Mouse (Mus musculus) inflammation-experienced regulatory T-cells, adult 6 months (primary cell): ENCODE data around the gene Ephb2. TPM values are rescaled to one million over a fixed set of nuclear protein-coding genes. Genes with fewer than 3 reads are reported as not detected.

Source experiments
- ATAC-seq: one replicate; pipeline ENCODE4 v1.8.0; 2017
- polyA plus RNA-seq, 3 experiments: library from polyadenylated mRNA; unstranded; fragments of 100-300 nt; shearing (Covaris generic); gene quantifications; one replicate each; pipeline ENCODE4 v1.2.1; 2017

Ephb2 gene
- polyA plus RNA-seq, 3 experiments from 2014 or later, result 0.05 TPM; not detected in 2

DNA sequence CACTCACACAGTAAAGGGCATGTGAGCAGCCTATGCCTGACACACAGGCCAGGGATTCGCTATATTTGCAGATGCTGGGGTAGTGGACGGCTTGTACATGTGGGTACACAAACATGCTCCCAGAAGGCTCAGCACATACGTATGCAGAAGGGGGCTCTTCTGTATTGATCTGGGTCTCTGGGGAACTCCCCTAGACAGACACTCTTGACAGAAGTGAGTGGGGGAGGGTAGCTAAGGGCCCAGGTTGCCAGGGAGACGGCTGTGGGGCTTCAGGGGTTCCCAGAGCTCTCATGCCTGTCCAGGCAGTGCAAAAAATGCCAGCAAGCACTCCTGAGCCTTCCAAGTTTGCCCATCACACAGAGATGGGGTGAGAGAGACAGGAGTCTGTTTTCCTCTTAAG lies 78.7 kb downstream of the Ephb2 start:
- no peak for ATAC-seq

DNA sequence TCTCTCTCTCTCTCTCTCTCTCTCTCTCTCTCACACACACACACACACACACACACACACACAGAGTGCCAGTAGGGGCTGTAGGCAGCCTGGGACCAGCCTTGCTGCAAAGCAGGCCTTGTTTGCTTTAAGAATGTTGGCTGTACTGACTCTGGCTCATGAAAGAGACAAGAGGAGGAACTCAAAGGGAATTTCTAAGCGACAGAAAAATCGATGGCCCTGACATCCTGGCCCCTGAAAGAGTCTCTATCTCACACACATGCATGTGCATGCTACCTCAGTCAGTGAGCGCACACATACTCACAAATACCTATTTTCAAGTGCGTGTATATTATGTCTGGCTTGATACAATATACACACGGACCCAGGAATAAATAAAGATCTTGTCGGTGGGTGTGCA lies 79.3 kb downstream of the Ephb2 start:
- no peak for ATAC-seq

DNA sequence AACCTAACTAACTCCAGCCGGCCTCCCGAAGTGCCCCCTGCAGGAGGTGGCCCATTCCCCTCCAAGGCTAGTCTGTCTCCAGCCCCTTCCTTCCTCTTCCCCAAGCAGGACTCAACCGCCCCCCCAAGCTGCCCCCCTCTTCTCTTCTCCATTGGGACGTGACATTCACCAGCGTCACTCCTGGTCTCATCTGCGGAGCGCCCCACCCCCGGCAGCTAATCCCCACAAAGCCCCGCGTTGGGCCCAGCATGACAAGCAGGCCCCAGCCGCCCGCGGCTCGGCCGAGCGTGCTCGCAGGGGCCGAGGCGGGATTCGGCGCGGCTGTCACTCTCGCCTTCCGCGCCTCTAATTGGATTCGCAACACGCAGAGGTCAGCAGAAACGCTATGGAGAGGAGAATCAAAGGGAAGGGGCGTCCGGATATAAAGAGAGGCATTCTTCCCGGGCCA lies 80.4 kb downstream of the Ephb2 start:
- no peak for ATAC-seq

DNA sequence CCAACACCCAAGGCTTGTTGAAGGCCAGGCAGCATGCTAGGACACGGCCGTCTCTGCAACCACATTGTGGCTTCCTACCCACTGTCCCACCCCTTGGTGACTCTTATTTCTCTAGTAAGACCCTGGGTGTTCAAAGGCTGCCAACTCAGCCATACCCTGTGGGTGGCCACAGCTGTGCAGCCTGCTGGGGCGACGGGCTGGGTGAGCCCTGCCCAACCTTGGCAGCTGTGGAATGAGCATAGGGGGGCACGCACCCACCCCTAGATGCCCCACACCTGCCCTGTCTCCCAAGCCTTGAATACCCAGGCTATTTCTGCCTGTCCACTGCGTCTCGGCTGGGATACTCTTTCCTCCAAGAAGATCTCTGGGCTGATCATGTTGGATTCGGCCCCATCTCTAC lies 81.5 kb downstream of the Ephb2 start:
- no peak for ATAC-seq

DNA sequence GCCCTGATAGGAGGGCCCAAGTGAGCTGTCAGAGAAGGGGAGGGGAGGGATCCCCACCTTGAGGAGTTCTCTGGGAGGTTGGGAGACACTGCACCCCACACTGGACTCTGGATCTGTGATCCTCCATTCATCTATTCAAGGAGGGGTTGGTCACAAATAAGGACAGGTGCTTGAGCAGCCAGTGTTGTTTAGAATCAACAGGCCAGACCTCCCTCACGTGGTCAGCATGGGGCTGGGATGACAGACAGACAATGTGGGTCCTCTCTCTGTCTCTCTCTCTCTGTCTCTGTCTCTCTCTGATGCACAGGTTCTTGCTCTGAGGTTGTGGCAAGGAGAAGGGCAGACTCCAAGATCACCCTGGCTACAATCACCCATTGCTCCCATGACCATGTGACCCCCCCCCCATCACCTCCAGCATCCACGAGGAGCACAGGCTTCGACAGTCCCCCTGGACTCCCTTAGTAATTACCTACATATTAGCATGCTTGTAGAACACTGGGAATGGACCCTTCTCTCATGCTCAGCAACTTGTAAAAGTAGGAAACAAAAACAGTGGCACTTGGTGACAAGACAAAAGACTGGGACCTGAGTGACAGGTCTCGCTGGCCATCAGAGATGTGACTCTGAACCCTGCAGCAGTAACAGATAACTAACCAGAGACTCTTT lies 84.3 kb downstream of the Ephb2 start:
- ATAC-seq, result no peak

DNA sequence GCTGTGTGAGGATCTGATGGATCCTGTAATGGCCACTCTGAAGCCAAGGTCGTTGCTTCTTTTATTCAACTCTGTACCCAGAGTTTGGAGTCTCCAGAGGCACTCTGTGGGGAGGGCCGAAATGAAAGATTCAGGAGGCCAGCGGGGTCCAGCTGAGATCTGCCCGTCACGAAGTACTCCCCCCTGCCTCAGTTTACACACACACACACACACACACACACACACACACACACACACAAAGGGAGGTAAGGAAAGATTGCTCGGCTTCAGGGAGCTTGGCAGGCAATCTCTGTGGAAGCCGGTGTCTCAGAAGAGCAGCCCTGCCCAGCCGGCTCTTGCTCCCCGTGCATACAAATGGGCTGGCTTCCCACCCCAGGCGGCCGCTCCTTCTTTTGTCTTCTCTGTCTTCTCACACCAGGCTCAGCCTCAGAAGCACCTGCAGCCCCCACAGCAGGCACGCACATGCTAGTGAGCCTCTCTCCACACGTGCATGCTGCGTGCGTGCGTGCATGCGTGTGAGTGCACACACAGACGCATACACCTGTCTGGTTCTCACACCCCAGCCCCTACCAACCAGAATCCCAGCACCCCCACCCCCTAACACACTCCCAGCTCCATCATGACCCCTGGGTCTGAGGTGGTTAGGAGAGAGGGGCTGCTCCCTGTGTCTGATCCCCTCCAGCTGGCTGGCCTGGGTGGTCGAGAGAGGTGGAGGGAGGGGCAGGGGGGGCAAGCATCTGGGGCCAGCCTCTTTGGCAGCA lies 85.0 kb downstream of the Ephb2 start:
- ATAC-seq, result no peak

DNA sequence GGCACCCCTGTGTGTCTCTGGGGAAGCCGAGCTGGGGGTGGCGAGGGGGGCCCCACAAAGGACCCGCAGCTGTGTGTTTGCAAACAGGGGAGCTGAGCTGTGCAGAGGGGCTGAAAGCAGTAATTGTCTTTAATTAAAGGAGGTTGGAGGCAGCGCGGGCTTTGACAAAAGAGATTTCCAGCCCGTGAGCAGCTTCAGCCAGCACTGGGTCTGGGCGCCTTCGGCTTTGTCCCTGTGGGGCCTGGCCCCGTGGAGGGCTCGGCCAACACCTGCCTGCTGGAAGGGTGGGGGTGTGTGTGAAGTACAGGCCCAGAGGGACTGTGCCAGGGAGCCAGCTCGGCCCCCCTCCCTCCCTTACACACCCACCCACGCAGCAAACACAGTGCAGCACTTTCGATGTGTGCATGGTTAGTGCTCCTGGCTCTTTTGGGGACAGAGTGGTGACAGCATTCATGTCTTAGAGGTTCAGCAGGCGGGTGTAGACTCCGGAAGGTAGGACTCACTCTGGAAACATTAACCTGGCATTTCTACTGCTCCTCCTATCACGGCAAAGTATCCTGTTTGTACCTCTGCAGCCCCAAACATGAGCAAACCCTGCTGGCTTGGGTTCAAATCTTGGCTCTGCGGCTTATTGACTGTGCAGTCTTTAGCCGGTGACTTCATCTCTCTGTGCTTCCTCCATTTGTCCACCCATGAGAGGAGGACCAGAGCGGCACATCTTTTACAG lies 85.8 kb downstream of the Ephb2 start:
- ATAC-seq, result no peak

DNA sequence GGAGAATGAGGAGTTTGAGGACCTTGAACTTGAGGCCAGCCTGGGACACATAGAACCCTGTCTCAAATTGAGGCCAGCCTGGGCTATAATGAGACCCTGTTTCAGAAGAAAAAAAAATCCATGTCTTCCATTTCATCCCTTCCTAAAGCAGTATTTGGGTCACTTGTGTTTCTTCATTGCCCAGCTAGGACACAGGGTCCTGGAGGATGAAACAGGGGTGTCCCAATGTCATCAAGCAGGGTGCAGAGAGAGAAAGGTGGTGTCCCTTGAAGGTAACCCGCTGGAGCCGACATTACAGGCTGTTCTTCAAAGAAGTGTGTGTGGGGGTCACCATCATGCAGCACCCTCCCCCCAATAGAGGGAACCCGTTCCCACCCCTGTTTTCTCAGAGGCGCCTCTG lies 86.4 kb downstream of the Ephb2 start:
- no peak for ATAC-seq

DNA sequence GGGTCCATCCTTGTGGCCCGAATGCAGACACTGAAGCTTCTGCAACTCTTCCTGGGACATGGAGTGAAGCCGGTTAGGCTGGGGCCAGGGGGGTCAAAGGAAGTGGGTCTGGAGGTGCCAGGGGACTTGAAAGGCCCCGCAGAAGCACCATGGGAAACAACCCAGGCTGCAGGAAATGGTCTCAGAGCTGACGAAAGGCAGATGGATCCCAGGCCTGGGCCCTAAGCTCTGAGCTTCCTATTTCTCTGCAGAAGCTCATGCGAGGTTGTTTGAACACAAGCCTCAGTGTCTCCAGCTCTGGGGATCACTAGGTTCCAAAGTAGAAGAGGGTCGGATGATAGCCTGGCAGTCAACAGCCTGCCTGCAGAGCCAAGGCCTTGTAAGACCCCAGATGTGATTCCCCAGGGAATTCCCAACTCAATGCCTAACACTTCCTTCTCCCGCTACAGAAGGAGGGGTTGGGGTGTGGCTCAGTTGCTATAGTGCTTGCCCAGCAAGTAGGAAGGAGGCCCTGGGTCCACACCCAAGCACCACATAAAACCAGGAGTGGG lies 86.9 kb downstream of the Ephb2 start:
- ATAC-seq, result no peak

DNA sequence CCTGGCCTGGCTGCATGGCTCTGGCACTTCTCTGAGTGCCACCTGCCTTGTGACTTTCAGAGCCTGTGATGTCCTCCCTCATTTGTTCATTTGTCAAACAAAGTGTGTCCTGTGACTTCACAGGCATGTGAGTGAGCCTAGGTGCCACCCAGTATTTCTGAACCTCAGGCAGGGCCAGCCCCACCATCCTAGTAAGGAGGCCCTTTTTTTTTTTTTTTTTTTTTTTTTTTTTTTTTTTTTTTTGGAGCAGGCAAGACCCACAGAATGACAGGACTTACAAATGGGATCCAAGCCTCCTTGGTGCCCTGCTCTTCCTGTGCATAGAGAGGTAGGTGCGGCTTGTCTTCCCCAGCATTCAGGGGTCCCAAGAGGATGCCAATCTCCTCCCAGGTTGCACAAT lies 89.3 kb downstream of the Ephb2 start:
- ATAC-seq, result no peak

DNA sequence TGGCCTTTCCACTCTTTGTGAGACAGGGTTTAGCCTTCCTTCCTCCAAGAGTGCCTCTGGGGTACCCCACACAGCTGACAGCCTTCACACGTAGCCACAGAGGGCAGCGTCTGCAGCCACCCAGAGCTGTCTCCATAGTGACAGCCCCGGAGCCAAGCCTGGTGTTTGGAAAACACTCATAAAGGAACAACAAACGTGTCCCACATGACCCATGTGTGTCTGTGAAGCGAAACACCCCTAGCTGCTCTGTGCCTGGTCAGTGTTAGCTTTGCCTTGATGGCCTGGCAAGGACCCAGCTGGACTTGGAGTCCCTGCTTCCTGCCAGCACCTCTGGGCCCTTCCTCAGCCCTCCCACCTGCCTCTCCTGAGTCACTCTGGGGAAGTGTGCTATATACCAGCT lies 93.1 kb downstream of the Ephb2 start:
- no peak for ATAC-seq

DNA sequence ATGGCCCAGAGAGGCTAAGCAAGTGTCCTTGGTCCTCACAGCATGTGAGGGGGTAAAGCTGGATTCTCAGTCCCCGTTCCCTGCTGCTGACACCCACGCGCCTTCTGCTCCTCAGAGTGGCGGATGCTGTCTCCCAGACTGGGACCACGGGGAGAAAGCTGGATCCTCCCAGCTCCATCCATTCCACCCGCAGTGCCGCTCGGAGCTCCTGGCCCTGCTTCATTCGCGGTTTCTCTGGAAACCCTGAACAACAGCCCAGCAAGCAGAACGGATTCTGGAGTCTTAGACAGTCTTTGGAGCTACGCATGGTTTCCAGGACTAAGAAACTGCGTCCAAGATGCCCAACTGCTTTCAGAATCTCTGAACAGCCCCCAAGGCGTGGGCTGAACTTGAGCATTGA lies 93.9 kb downstream of the Ephb2 start:
- ATAC-seq, result no peak

DNA sequence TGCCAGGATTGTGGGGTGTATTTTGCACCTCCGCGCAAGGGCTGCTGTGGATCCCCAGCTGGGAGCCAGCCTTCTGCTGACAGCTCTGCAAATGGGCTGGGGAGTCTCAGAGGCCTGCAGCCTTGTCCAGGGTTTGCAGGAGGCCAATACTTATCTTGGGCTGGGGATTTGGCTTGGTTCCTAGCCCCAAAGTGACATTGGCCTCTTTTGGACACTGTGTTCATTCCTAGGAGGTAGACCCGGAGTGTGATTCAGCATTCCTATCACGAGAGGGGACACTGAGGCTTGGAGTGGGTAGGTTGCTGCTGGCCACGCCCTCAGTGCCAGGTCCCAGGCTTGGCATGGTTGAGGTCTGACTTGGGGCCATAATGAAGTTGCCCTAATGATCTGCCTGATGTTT lies 94.8 kb downstream of the Ephb2 start:
- ATAC-seq, result no peak

DNA sequence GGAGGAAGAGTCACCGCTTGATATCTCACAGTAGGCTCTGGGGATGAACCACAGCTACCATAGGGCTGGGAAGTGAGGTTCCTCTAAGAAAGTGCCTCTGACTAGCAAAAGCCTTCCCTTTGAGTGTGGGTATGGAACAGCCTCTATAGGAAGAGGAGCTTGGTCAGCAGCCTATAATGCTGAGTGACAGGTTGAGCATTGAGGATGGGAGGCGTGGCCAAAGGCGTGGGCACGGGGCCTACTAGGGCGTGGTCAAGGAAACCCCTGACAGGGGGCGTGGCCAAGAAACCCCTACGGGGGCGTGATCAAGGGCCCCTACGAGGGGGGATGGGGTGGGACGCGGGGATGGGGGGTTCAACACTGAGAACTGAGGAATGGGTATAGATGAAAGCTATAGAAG lies 96.6 kb downstream of the Ephb2 start:
- ATAC-seq, result no peak

DNA sequence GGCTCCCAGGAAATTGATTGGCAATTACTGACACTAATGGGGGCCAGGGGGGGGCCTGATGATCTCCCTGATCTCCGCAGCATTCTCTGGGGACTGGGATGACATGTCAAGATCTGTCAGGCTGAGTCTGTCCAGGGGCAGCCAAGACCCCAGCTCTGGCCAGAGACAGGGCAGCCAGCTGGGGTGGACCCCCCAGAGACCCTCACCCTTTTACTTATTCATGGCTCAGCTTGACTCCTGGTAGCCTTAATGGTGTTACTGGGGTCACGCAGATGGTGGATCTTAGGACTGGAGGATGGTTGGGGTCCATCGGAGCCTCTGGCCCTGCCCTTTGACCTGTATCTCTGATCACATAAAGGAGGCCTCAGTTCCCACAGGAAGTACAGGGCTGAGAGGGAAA lies 97.5 kb downstream of the Ephb2 start:
- no peak for ATAC-seq

DNA sequence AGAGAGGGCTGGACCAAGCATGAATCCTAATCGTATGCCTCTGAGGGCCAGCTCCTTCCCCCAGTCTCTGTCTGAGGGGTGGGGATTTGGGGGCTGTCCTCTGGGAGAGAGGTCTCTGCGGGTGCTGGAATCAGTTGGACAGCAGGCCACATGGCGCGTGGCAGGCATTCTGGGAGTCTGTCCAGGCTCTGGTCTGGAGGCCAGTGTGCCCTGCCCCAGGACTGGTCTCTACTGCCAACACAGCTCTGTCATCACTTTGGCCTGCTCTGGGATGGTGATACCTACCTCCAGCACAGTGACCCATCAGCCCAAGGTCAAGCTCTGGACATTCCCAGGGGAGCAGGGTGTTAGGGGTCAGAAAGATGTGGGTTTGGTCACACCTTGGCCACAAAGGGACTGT lies 99.9 kb downstream of the Ephb2 start:
- ATAC-seq, result no peak

DNA sequence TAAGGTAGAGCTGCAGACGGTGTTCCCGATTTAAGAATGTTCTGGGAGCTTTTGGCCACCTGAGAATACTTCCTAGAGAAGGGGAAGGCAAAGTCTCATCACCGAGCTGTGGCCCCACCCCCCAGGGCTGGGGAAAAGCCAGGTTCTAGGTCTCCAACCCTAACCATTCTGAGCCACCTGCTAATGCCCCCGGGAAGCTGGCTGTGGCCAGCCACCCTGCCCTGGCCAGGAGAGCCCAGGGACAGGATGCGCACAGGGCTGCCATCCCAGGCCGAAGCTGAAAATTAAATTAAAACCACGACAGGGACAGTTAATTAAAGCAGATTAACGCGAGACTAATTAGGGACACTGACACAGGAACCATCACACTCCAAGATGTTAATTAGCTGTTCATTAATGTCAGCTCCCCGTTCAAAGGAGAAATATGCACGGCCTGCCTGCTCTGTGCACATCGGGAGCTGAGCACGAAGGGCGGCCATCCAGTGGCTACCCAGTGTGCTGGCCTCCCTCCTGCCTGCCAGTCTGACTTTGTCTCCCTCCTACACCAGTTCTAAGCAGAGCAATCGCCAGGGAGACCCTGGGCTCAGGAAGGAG lies 101.5 kb downstream of the Ephb2 start:
- no peak for ATAC-seq

DNA sequence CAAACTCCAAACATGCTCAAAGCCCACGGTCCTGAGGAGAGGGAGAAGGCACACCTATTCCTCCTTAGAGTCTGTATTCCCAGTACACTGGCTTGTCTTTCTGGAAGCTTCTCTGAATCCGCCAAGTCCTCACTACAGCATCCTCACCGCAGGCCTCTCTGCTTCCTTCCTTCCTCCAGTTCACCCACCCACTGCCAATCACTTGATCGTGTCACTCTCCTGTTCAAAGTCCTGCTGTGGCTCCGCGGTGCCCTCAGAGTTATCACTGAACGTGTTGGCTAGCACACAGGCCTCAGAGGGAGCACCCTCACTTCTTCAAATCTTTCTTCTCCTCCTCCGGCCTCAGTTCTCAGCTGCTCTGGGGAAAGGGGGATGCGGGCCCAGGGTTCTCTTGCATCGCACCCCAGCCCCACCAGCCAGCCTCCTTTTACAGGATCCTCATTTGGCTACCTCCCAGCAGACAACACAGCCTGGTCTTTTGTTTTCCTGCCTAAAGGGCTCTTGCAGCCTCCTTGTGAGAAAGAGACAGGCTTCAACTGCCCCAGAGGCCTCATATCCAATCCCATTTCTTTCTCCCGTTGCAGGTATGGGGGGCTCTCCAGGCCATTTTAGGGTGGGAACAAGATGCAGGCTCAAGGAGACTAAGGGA lies 102.4 kb downstream of the Ephb2 start:
- no peak for ATAC-seq

DNA sequence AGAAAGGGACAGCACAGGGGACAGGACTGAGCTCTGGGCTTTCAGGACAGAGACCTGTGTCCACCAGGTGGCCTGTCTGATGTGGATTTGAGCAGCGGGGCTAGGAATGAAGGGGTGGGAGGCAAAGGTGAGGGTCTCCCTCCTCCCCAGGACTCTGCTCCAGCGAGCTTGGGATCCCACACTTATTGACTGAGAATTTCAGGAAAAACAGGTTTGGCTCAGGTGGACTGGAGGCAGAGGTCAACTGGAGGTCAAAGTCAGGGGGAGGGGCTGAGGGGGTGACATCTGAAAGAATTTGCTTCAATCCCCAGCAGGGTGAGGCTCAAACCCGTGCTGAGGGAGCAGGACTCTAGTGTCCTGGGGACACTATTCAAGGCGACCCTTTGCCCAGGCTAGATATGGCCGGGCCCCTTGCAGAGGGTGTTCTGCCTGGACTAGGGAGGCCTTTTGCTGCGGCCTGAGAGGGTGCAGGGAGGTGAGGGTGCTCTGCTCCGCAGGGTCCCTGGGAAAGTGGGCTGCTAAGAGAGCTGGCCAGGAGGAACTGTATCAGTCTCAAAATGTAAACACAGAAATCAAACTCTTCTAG lies 103.2 kb downstream of the Ephb2 start:
- no peak for ATAC-seq

DNA sequence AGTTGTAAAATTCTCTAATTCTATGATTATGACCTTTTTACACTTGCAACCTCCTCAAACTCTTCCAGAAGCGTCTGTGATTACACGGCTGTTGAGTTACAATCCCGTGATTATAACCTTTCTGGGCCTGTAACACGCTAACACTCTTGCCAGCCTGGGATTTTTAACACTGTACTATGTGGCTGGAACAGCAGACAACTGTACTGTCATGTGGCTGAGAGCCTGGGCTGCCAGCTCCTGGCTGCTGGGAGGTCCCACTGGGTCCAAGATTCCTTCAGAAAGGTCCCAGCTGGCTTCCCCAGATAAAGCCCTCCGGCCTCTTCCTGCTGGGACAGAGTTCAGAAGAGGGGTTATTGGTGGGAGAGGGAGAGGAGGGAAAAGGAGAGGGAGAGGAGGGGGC lies 104.0 kb downstream of the Ephb2 start:
- ATAC-seq, result no peak

DNA sequence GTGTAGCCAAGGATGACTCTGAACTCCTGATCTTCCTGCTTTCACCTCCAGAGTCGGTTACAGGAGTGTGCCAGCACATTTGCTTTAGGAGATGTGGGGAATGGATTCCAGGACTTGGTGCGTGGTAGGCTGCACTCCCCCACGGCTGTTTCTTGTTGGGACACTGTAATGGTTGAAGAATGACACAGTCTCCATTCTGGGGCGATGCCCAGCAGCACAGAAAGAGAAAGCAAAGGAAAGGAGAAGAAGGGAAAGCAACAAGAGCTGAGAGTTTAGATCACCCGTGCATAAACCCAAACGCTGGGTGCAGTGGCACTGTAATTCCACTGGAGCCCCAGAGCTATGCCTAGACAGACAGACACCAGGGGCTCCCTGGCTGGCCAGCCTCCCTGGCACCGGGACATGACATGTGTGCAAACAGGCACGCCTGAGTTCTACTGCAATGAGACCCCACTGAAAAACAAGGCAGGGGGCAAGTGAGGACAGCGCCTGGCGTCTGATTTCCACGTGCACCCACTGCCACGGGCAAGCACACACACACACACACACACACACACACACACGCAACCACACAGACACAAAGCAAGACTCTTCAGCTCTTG lies 104.7 kb downstream of the Ephb2 start:
- no peak for ATAC-seq

DNA sequence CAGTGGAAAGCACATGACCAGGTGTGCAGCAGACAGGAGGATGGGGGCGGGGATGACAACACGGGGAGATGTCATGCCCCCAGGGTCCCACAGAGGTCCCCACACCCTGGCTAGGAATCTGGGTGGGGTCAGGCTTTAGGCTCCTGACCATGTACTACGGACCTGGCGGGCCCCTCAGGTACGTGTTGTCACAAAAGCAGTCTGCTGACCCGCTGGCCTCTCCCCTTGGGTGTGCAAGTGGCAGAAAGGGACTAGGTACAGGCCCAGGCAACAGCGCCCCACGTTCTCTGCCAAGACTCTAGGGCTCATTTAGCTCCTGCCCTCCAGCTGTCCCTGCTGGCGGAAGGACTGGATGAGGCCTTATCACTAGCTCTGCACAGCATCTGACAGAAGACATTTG lies 105.3 kb downstream of the Ephb2 start:
- no peak for ATAC-seq
